Mouse (Mus musculus): ENCODE data around the gene Gse1.

Gene Gse1

GRCm38 (mm10) chr8:120227891-120228591, at the start of gene Gse1:
Gene Gse1, plus strand, starts transcription at chr8:120228456.
- Histone ChIP-seq H3K4me3 (replicated peaks; ENCODE audit: low read length) (peak within 1 kb of the TSS; percentile 83), H3K36me3 (ENCODE audit: insufficient read depth, low read length) (peaks cover 12% of the 10 kb centered on the region; the same call in 1 of the 2 replicates), H3K4me1 (replicated peaks; ENCODE audit: low read depth, low read length) (peaks cover 45% of the 10 kb centered on the region), H3K27me3 (ENCODE audit: insufficient read depth, low read length) (peaks cover 59% of the 10 kb centered on the region), H3K9me3 (ENCODE audit: low read length) (no peaks in the 10 kb centered on the region)
- no peak for TF ChIP-seq NANOG (IDR thresholded peaks at IDR 0.05; ENCODE audit: borderline replicate concordance, low read length)
- TF ChIP-seq POU5F1 (IDR thresholded peaks at IDR 0.05; ENCODE audit: borderline replicate concordance, low read length), result no peak

- TF ChIP-seq NANOG (IDR thresholded peaks at IDR 0.05; ENCODE audit: borderline replicate concordance, low read length) (no peak), CTCF (conservative IDR thresholded peaks at IDR 0.05; ENCODE audit: low read length) (peak; percentile 93)
- H3K4me3 ChIP-seq (replicated peaks; ENCODE audit: low read length), result 0 out of 2 replicates have a peak overlapping the region, but pooled peaks have one; percentile 23
- peaks cover 16% of the 10 kb centered on the region; the same call in 1 of the 2 replicates for H3K27me3 ChIP-seq (ENCODE audit: insufficient read depth, low read length)
- H3K9me3 ChIP-seq (ENCODE audit: low read length), result no peaks in the 10 kb centered on the region
- peaks cover 36% of the 10 kb centered on the region for H3K4me1 ChIP-seq (replicated peaks; ENCODE audit: low read depth, low read length)
- no peaks in the 10 kb centered on the region for H3K36me3 ChIP-seq (ENCODE audit: insufficient read depth, low read length)
These were observed 49.2 kb upstream of the Gse1 start for GRCm38 (mm10) chr8:120179027-120179431.

DNA sequence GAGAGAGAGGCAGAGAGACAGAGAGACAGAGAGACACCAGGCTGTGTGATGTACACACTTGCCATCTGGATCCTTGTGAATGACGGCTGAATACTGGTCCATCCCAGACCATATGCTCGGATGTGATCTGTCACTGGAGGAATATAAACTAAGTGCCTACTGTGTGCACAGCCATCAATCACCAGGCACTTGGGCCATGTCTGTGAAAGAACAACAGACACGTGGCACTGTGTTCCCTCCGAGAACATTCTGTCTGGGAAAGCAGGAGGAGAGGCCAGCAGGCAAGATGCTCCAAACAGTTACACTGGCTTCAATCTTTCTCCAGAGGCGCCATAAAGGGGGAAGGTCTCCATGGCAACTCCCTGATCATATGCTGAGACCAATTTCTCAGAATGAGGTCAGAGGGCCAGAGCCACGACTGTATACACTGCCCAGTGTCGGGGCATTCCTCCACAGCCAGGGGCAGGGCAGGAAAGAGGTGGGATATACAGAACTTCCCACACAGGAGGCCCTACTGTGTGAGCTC, 47.7 kb upstream of the Gse1 start:
- H3K27me3 ChIP-seq (ENCODE audit: insufficient read depth, low read length), result peaks cover 8% of the 10 kb centered on the region; the same call in 1 of the 2 replicates
- no peak overlapping the region for H3K4me3 ChIP-seq (replicated peaks; ENCODE audit: low read length)
- peaks cover 40% of the 10 kb centered on the region for H3K4me1 ChIP-seq (replicated peaks; ENCODE audit: low read depth, low read length)
- no peak for TF ChIP-seq POU5F1 (IDR thresholded peaks at IDR 0.05; ENCODE audit: borderline replicate concordance, low read length)
- TF ChIP-seq CTCF (conservative IDR thresholded peaks at IDR 0.05; ENCODE audit: low read length), result no peak
- TF ChIP-seq NANOG (IDR thresholded peaks at IDR 0.05; ENCODE audit: borderline replicate concordance, low read length), result no peak
- no peaks in the 10 kb centered on the region for H3K9me3 ChIP-seq (ENCODE audit: low read length)
- no peaks in the 10 kb centered on the region for H3K36me3 ChIP-seq (ENCODE audit: insufficient read depth, low read length)

GRCm38 (mm10) chr8:120181274-120181673, 47.0 kb upstream of the Gse1 start:
- H3K27me3 ChIP-seq (ENCODE audit: insufficient read depth, low read length), result peaks cover 8% of the 10 kb centered on the region; the same call in 1 of the 2 replicates
- TF ChIP-seq NANOG (IDR thresholded peaks at IDR 0.05; ENCODE audit: borderline replicate concordance, low read length) (no peak), POU5F1 (IDR thresholded peaks at IDR 0.05; ENCODE audit: borderline replicate concordance, low read length) (no peak), CTCF (conservative IDR thresholded peaks at IDR 0.05; ENCODE audit: low read length) (no peak)
- no peaks in the 10 kb centered on the region for H3K9me3 ChIP-seq (ENCODE audit: low read length)
- H3K4me1 ChIP-seq (replicated peaks; ENCODE audit: low read depth, low read length), result peaks cover 41% of the 10 kb centered on the region
- H3K36me3 ChIP-seq (ENCODE audit: insufficient read depth, low read length), result no peaks in the 10 kb centered on the region
- H3K4me3 ChIP-seq (replicated peaks; ENCODE audit: low read length), result no peak overlapping the region

GRCm38 (mm10) chr8:120181861-120182414, 46.3 kb upstream of the Gse1 start:
- TF ChIP-seq CTCF (conservative IDR thresholded peaks at IDR 0.05; ENCODE audit: low read length) (no peak), POU5F1 (IDR thresholded peaks at IDR 0.05; ENCODE audit: borderline replicate concordance, low read length) (no peak), NANOG (IDR thresholded peaks at IDR 0.05; ENCODE audit: borderline replicate concordance, low read length) (no peak)
- Histone ChIP-seq H3K4me1 (replicated peaks; ENCODE audit: low read depth, low read length) (peaks cover 40% of the 10 kb centered on the region), H3K9me3 (ENCODE audit: low read length) (no peaks in the 10 kb centered on the region), H3K4me3 (replicated peaks; ENCODE audit: low read length) (no peak overlapping the region), H3K27me3 (ENCODE audit: insufficient read depth, low read length) (peaks cover 8% of the 10 kb centered on the region; the same call in 1 of the 2 replicates), H3K36me3 (ENCODE audit: insufficient read depth, low read length) (no peaks in the 10 kb centered on the region)

GRCm38 (mm10) chr8:120184366-120184765, 43.9 kb upstream of the Gse1 start:
- peaks cover 27% of the 10 kb centered on the region for H3K4me1 ChIP-seq (replicated peaks; ENCODE audit: low read depth, low read length)
- 0 out of 2 replicates have a peak, but pooled peaks cover 3% of the 10 kb centered on the region for H3K27me3 ChIP-seq (ENCODE audit: insufficient read depth, low read length)
- H3K36me3 ChIP-seq (ENCODE audit: insufficient read depth, low read length), result no peaks in the 10 kb centered on the region
- H3K4me3 ChIP-seq (replicated peaks; ENCODE audit: low read length), result no peak overlapping the region
- no peak for TF ChIP-seq CTCF (conservative IDR thresholded peaks at IDR 0.05; ENCODE audit: low read length)
- TF ChIP-seq NANOG (IDR thresholded peaks at IDR 0.05; ENCODE audit: borderline replicate concordance, low read length), result no peak
- no peak for TF ChIP-seq POU5F1 (IDR thresholded peaks at IDR 0.05; ENCODE audit: borderline replicate concordance, low read length)
- H3K9me3 ChIP-seq (ENCODE audit: low read length), result peaks cover 2% of the 10 kb centered on the region; the same call in 1 of the 2 replicates

- Histone ChIP-seq H3K36me3 (ENCODE audit: insufficient read depth, low read length) (no peaks in the 10 kb centered on the region), H3K4me1 (replicated peaks; ENCODE audit: low read depth, low read length) (peaks cover 27% of the 10 kb centered on the region), H3K4me3 (replicated peaks; ENCODE audit: low read length) (no peak overlapping the region), H3K27me3 (ENCODE audit: insufficient read depth, low read length) (0 out of 2 replicates have a peak, but pooled peaks cover 3% of the 10 kb centered on the region), H3K9me3 (ENCODE audit: low read length) (peaks cover 9% of the 10 kb centered on the region)
- TF ChIP-seq CTCF (conservative IDR thresholded peaks at IDR 0.05; ENCODE audit: low read length) (no peak), NANOG (IDR thresholded peaks at IDR 0.05; ENCODE audit: borderline replicate concordance, low read length) (no peak), POU5F1 (IDR thresholded peaks at IDR 0.05; ENCODE audit: borderline replicate concordance, low read length) (no peak)
These were observed 43.1 kb upstream of the Gse1 start for GRCm38 (mm10) chr8:120184850-120185792.

DNA sequence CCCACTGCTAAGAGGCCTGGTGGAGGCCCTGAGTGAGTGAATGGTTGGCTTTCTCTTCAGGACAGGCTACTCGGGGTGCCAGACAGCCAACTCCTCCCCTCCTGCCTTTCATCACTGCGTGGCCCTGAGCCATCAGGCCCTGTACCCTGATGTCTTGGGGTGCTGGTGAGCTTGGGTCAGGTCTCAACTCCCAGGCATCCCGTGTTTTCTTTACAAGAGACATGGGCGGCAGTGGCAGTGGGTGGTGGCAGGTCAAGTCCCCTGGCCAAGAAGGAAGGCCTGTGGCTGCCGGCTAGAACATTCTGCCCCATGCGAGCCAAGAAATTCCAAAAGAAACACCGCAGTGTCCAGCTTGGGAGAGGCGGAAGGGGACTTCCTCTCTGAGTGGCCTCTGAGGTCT, 41.8 kb upstream of the Gse1 start:
- TF ChIP-seq CTCF (conservative IDR thresholded peaks at IDR 0.05; ENCODE audit: low read length) (no peak), NANOG (IDR thresholded peaks at IDR 0.05; ENCODE audit: borderline replicate concordance, low read length) (no peak), POU5F1 (IDR thresholded peaks at IDR 0.05; ENCODE audit: borderline replicate concordance, low read length) (no peak)
- Histone ChIP-seq H3K4me3 (replicated peaks; ENCODE audit: low read length) (no peak overlapping the region), H3K36me3 (ENCODE audit: insufficient read depth, low read length) (no peaks in the 10 kb centered on the region)

More for the DNA sequence above, 41.8 kb upstream of the Gse1 start:
- H3K27me3 ChIP-seq (ENCODE audit: insufficient read depth, low read length), result no peaks in the 10 kb centered on the region
- H3K4me1 ChIP-seq (replicated peaks; ENCODE audit: low read depth, low read length), result peaks cover 27% of the 10 kb centered on the region
- H3K9me3 ChIP-seq (ENCODE audit: low read length), result peaks cover 22% of the 10 kb centered on the region

Measured in E14TG2a.4 (cell line).